Mouse (Mus musculus) CH12F3 (cell line): Measurements from ENCODE around the gene Foxa3.
"Not testable (repeated sequence)": the region's sequence is repeated elsewhere in the genome, so short reads cannot be mapped to it uniquely, and the experiment has no call there.

Experiments
- in situ Hi-C: fragments of 300-500 bp; cut with MboI; formaldehyde crosslinking; loops from 2 replicates; pipeline ENCODE4 v1.14.3; 2020; ENCODE audit warnings: low sequenced_read_pairs

Gene Foxa3

GRCm38 (mm10) chr7:19023357-19023814, at the start of gene Foxa3:
Gene Foxa3, minus strand, starts transcription at chr7:19023538.
- in situ Hi-C loops, result no loop called here

- in situ Hi-C loops, result not testable (repeated sequence)
Observed at GRCm38 (mm10) chr7:19071024-19071423, 47.7 kb upstream of the Foxa3 start.

GRCm38 (mm10) chr7:19069500-19069899, 46.2 kb upstream of the Foxa3 start:
- in situ Hi-C loops, result no loop called here

GRCm38 (mm10) chr7:19068707-19069106, 45.4 kb upstream of the Foxa3 start:
- in situ Hi-C loops, result no loop called here

- in situ Hi-C loops, result no loop called here
Observed at GRCm38 (mm10) chr7:19067935-19068334, 44.6 kb upstream of the Foxa3 start.

GRCm38 (mm10) chr7:19067063-19067462, 43.7 kb upstream of the Foxa3 start:
- in situ Hi-C loops, result no loop called here

- in situ Hi-C loops, result no loop called here
Observed at GRCm38 (mm10) chr7:19065896-19066295, 42.6 kb upstream of the Foxa3 start.

- in situ Hi-C loops, result no loop called here
Observed at GRCm38 (mm10) chr7:19057405-19057804, 34.1 kb upstream of the Foxa3 start.

GRCm38 (mm10) chr7:19055108-19055507, 31.8 kb upstream of the Foxa3 start:
- in situ Hi-C loops, result no loop called here

- in situ Hi-C loops, result no loop called here
Observed at GRCm38 (mm10) chr7:19054777-19055076, 31.4 kb upstream of the Foxa3 start.

GRCm38 (mm10) chr7:19054047-19054776, 30.9 kb upstream of the Foxa3 start, which contains the start of gene Rsph6a:
Gene Rsph6a, plus strand, starts transcription at chr7:19054690.
- in situ Hi-C loops, result no loop called here

- in situ Hi-C loops, result no loop called here
Observed at GRCm38 (mm10) chr7:19053136-19053532, 29.8 kb upstream of the Foxa3 start.

GRCm38 (mm10) chr7:19052345-19053135, 29.2 kb upstream of the Foxa3 start:
- in situ Hi-C loops, result no loop called here

- in situ Hi-C loops, result no loop called here
Observed at GRCm38 (mm10) chr7:19051161-19051560, 27.8 kb upstream of the Foxa3 start.

- in situ Hi-C loops, result no loop called here
Observed at GRCm38 (mm10) chr7:19050172-19050571, 26.8 kb upstream of the Foxa3 start.

- in situ Hi-C loops, result no loop called here
Observed at GRCm38 (mm10) chr7:19049252-19049651, 25.9 kb upstream of the Foxa3 start.

GRCm38 (mm10) chr7:19048006-19048527, 24.7 kb upstream of the Foxa3 start:
- in situ Hi-C loops, result no loop called here

GRCm38 (mm10) chr7:19046286-19047069, 23.1 kb upstream of the Foxa3 start:
- in situ Hi-C loops, result no loop called here

- in situ Hi-C loops, result no loop called here
Observed at GRCm38 (mm10) chr7:19044616-19045015, 21.3 kb upstream of the Foxa3 start.

- in situ Hi-C loops, result no loop called here
Observed at GRCm38 (mm10) chr7:19031641-19032040, 8.3 kb upstream of the Foxa3 start.

- in situ Hi-C loops, result no loop called here
Observed at GRCm38 (mm10) chr7:19029084-19029653, 5.8 kb upstream of the Foxa3 start.
